In the genomic region with DNA sequence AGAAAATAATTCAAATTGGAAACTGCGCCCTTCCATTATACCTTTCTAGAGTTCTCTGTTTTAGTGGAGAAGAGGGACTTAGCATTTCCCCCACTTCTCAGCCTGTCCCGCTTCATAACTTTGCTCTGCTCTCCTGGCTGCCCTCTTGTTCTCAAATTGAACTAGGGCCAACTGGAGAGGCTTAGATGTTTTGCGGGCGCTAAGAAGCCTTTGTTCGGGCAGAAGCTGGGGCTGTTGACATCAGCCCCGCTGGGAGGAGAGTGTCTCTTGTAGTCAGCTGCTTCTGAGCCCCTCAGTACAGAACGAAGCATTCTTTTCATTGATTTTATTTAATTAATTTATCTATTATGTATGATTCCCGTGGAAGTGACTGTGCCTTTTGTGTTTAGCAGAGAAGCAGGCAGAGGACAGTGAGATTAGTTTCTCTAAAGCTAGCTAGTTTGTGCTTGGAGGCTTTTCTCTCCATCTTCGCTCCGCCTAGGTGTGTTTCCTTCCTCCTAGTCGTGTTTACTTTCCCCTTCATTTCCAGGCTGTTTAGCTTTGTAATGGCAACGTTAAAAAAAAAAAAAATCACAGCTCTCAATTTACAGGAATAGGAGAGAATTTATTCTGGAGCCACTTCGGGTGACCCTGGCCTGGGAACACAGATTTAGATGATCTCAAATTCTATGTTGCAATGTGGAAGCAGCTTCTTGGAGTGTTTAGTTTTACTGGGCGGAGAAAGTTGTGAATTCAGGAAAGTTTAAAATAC, we compare ENCODE assay signal across 8 mouse cellular contexts. TPM values are rescaled to one million over a fixed set of nuclear protein-coding genes. Genes with fewer than 3 reads are reported as not detected.
DNase-seq lines count a peak whose midpoint lies in the region; ATAC-seq and TF ChIP-seq lines count a peak whose summit lies in the region.

No protein-coding gene starts in this region.

- H3K27ac ChIP-seq in forebrain, embryonic 10.5 days = peak overlapping the region; percentile 96
- peak overlapping the region; percentile 93 for H3K27ac ChIP-seq in hindbrain, embryonic 12.5 days
- peak overlapping the region; percentile 91 for H3K27ac ChIP-seq in limb, embryonic 12.5 days
- H3K27ac ChIP-seq in midbrain, postnatal 0 days (ENCODE audit: low read depth, low read length) = peak overlapping the region; percentile 72

- H3K36me3 ChIP-seq in forebrain, embryonic 10.5 days (replicated peaks) = no peaks in the 10 kb centered on the region
- H3K36me3 ChIP-seq in hindbrain, embryonic 12.5 days = no peaks in the 10 kb centered on the region
- no peaks in the 10 kb centered on the region for H3K36me3 ChIP-seq in limb, embryonic 12.5 days
- H3K36me3 ChIP-seq in midbrain, postnatal 0 days (ENCODE audit: insufficient read depth, low read length) = no peaks in the 10 kb centered on the region

- TF ChIP-seq CTCF in midbrain, postnatal 0 days (IDR thresholded peaks at IDR 0.05) = no peak

- peak; percentile 49; the same call in 1 of the 2 replicates for ATAC-seq in hindbrain, embryonic 12.5 days (ENCODE audit: low FRiP score)
- ATAC-seq in limb, embryonic 12.5 days (ENCODE audit: insufficient number of reproducible peaks, insufficient read depth, low FRiP score, low TSS enrichment, low read depth) = no peak
- ATAC-seq in midbrain, postnatal 0 days (ENCODE audit: low FRiP score) = no peak

- peaks cover 34% of the 10 kb centered on the region for H3K27me3 ChIP-seq in forebrain, embryonic 10.5 days (ENCODE audit: poor library complexity, severe bottlenecking)
- H3K27me3 ChIP-seq in hindbrain, embryonic 12.5 days = no peaks in the 10 kb centered on the region
- H3K27me3 ChIP-seq in limb, embryonic 12.5 days = no peaks in the 10 kb centered on the region
- H3K27me3 ChIP-seq in midbrain, postnatal 0 days (ENCODE audit: insufficient read depth, low read length) = no peaks in the 10 kb centered on the region

- H3K9ac ChIP-seq in hindbrain, embryonic 12.5 days = peak overlapping the region; percentile 89
- peak overlapping the region; percentile 94 for H3K9ac ChIP-seq in limb, embryonic 12.5 days (replicated peaks)
- H3K9ac ChIP-seq in midbrain, postnatal 0 days (replicated peaks; ENCODE audit: low read length, poor library complexity, severe bottlenecking) = peak overlapping the region; percentile 71

- no peaks in the 10 kb centered on the region for H3K9me3 ChIP-seq in forebrain, embryonic 10.5 days
- no peaks in the 10 kb centered on the region for H3K9me3 ChIP-seq in hindbrain, embryonic 12.5 days (replicated peaks)
- no peaks in the 10 kb centered on the region for H3K9me3 ChIP-seq in limb, embryonic 12.5 days
- H3K9me3 ChIP-seq in midbrain, postnatal 0 days (ENCODE audit: low read length) = no peaks in the 10 kb centered on the region

- WGBS in forebrain, embryonic 10.5 days = 9% methylated on average over 14 of the region's 14 CpGs
- WGBS in hindbrain, embryonic 12.5 days = 12% methylated on average over 14 of the region's 14 CpGs
- WGBS in limb, embryonic 12.5 days = 14% methylated on average over 14 of the region's 14 CpGs
- WGBS in midbrain, postnatal 0 days = 6% methylated on average over 14 of the region's 14 CpGs

- peak overlapping the region; percentile 79 for H3K4me3 ChIP-seq in forebrain, embryonic 10.5 days
- peak overlapping the region; percentile 54 for H3K4me3 ChIP-seq in hindbrain, embryonic 12.5 days
- H3K4me3 ChIP-seq in limb, embryonic 12.5 days (replicated peaks) = peak overlapping the region; percentile 76
- H3K4me3 ChIP-seq in midbrain, postnatal 0 days (ENCODE audit: low read depth, low read length) = peak overlapping the region; percentile 79

- peak overlapping the region; percentile 86 for H3K4me2 ChIP-seq in hindbrain, embryonic 12.5 days (replicated peaks)
- H3K4me2 ChIP-seq in limb, embryonic 12.5 days = peak overlapping the region; percentile 78
- peak overlapping the region; percentile 91 for H3K4me2 ChIP-seq in midbrain, postnatal 0 days (ENCODE audit: low read depth, low read length, poor library complexity, severe bottlenecking)

- peaks cover 64% of the 10 kb centered on the region for H3K4me1 ChIP-seq in forebrain, embryonic 10.5 days
- H3K4me1 ChIP-seq in hindbrain, embryonic 12.5 days = peaks cover 36% of the 10 kb centered on the region
- peaks cover 30% of the 10 kb centered on the region for H3K4me1 ChIP-seq in limb, embryonic 12.5 days (replicated peaks)
- no peaks in the 10 kb centered on the region; the same call in 1 of the 2 replicates for H3K4me1 ChIP-seq in midbrain, postnatal 0 days (ENCODE audit: insufficient read depth, low read length)

- peak; percentile 63 to 90 for DNase-seq in adrenal gland, adult (ENCODE audit: inconsistent age in 2 of 2, low spot score in 1 of 2)
- DNase-seq in adrenal gland, adult 8-10 months = no peak
- DNase-seq in T-cell, adult 2 months (ENCODE audit: low spot score) = peak; percentile 72
- peak; percentile 41 for DNase-seq in forebrain, embryonic 10.5 days (ENCODE audit: extremely low spot score, low spot score)
- peak; percentile 66 for DNase-seq in midbrain, postnatal 0 days (ENCODE audit: low spot score)
- no peak for DNase-seq in urinary bladder, adult 2 months (ENCODE audit: low spot score)

RNA-seq across cellular contexts. Expression of a gene that starts 2.2 kb away (rescaled TPM):
- total RNA-seq in adrenal gland, adult 8-10 months (2022) = 10 to 100 TPM; 36.7 to 55.6 (median 44.3) TPM
- 18.4 and 19.7 TPM in 2 replicates for polyA plus RNA-seq in forebrain, embryonic 10.5 days (2016; fragmentation: Nextera tagmentation; extraction: Ambion mirVana)
- polyA plus RNA-seq in hindbrain, embryonic 12.5 days (2016; fragmentation: Nextera tagmentation; extraction: Ambion mirVana) = 38.7 and 40.0 TPM in 2 replicates
- polyA plus RNA-seq in limb, embryonic 12.5 days (2016; fragmentation: Nextera tagmentation; extraction: Ambion mirVana) = 21.5 and 24.1 TPM in 2 replicates
- total RNA-seq in midbrain, postnatal 0 days (2014; rRNA removed) = 17.7 and 20.6 TPM in 2 replicates
- 8.5 and 12.0 TPM in 2 replicates for polyA plus RNA-seq in midbrain, postnatal 0 days (2015; fragmentation: Nextera tagmentation; extraction: Ambion mirVana)
- polyA plus RNA-seq in urinary bladder, adult 2 months (2012; rRNA removed) = 8.1 and 8.8 TPM in 2 replicates

Comparison
In these comparisons a context has a peak if more than half of its experiments do, and no peak if none do; other contexts are left out.
1. DNase-seq: peak in adrenal gland, adult (2 of 2), T-cell, adult 2 months (single experiment), forebrain, embryonic 10.5 days (single experiment) and midbrain, postnatal 0 days (single experiment); none in adrenal gland, adult 8-10 months (single experiment) and urinary bladder, adult 2 months (single experiment).
2. Peak in every context shown above with its lines, with median percentiles within 50 percentile points of each other: H3K27ac ChIP-seq, H3K4me3 ChIP-seq, H3K4me2 ChIP-seq and H3K9ac ChIP-seq.